Mouse (Mus musculus): ENCODE results near the gene Phlpp1.
"Not testable (repeated sequence)": the region's sequence is repeated elsewhere in the genome, so short reads cannot be mapped to it uniquely, and the experiment has no call there.

The Phlpp1 gene

GRCm38 (mm10) chr1:106244245-106244644, 72.7 kb downstream of the Phlpp1 start:
- DNase-seq (ENCODE audit: low spot score) = no peak

DNA sequence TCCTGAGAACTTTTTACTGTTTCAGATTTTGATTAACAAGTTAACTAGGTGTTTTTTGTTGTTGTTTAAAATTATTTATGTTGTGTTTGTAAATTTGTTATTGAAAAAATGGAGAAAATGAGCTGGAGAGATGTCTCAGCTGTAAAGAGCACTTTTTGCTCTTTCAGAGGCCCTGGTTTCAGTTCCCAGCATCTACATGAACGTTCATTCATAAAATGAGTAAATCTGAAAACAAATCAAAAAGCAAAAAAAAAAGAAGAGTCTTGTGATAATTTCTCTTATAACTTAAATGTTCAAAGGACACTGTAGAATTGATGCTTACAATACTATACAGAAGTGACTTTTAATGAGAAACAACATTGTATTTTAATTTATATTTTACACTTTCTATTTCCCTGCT, 82.5 kb downstream of the Phlpp1 start:
- DNase-seq (ENCODE audit: low spot score) = no peak

DNA sequence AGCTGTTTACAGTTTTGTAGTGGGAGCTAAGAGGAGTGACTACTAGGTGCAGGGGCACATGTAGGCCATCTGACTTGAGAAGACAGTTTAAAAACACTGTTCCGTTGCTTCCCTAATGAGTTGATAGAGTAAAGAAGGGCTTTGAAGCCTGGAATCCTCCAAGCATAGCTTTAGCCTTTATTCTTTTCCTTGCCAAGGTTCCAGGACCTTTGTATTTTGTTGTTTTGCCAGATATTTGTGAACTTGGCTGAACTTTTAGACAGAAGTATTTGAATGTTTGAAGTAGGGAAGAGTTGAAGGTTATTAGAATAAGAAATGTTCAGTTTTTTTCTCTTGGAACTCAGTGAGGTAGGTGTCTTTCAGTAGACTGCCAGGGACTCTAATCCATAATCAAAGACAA, 85.6 kb downstream of the Phlpp1 start:
- no peak for DNase-seq (ENCODE audit: low spot score)

DNA sequence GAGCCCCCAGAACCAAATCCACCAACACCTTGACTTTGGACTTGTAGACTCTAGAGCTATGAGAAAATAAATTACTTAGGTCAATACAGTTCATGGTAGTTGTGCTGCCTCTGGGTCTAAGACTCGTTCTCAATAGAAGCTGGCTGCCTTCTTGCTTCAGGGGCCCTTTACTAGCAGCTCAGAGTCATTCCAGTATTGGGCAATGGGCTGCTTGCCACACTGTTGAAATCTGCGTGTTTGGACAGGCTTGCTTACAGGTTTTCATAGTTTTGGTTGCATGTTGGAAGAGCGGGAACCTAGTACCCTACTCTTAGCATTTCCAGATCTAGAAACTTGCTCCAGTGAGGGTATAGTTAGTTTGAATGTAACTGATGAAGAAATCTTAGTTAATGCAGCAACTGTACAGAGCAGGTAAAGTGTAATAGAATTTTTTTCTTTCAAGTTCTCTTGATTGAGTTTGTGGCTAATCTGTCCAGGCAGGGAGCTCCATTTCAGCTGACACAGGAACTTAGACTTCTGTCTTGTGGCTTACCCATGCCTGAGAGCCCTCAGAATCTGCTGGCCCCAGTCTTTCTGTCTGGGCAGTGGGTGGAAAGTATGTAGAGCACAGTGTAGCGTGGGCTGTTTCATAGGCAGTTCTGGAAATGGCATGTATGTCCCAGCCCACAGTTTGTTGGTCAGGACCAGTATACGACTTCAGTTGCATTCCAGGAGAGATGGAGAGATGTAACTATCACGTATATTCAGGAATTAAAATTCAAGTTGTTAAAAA, 96.7 kb downstream of the Phlpp1 start:
- DNase-seq (ENCODE audit: low spot score) = no peak

DNA sequence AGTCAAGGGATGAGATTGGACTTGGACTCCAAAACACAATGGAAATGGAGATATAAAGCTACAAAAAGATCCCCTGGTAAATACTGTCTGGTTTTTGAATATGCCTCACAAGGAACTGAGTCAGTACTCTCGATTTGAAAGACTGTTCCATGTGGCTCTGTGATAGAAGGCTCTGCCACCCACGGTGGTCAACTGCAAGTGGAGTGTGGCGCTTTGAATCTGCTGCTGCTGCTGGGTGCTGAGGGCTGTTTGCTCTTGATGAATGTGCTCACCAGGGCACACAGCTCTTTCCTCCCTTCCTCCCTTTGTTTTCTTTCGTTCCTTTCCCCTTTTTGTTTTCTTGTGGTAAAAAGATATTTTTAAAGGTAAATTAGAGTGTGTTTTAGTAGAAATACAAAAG, 97.8 kb downstream of the Phlpp1 start:
- DNase-seq (ENCODE audit: low spot score) = no peak

GRCm38 (mm10) chr1:106272916-106273315, 101.4 kb downstream of the Phlpp1 start:
- no peak for DNase-seq (ENCODE audit: low spot score)

DNA sequence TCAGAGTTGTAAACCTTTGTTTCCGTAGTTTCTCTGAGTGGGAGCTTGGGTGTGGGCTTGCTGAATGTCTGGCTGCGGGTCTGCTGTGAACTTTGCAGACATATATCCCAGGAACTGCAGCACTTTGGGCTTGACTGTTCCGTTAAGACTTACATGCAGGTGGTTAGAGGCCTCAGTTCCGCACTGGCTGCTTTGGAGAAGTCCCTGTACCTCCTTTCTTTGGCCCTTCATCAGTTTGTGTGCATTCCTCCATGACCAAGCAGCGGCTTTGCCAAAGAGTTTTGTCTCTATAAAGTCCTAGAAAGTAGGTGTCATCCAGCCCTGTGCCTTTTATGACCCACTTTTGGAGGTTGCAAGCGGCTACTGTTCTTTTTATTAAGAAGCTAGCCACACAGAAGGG, 102.2 kb downstream of the Phlpp1 start:
- no peak for DNase-seq (ENCODE audit: low spot score)

DNA sequence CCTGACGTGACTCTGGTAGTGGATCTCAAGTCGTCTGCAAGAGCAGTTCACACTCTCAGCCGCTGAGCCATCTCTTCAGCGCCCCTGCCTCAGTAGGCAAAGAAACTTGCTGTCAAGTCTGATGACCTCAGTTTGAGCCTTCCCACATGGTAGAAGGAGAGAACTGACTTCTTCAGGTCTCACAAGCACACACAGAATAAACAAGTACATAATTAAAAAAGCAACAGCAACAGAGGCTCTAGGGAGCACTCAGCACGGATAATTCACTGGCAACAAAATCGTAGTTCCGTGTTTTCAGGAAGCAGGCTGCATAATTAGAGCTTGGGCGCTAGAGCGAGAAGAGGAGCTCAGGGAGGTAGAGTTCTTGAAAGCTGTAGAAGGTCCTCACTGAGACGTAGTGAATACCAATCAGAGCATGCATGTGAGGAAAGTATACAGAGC, 103.0 kb downstream of the Phlpp1 start:
- DNase-seq (ENCODE audit: low spot score) = no peak

GRCm38 (mm10) chr1:106275142-106275541, 103.6 kb downstream of the Phlpp1 start:
- DNase-seq (ENCODE audit: low spot score) = no peak

DNA sequence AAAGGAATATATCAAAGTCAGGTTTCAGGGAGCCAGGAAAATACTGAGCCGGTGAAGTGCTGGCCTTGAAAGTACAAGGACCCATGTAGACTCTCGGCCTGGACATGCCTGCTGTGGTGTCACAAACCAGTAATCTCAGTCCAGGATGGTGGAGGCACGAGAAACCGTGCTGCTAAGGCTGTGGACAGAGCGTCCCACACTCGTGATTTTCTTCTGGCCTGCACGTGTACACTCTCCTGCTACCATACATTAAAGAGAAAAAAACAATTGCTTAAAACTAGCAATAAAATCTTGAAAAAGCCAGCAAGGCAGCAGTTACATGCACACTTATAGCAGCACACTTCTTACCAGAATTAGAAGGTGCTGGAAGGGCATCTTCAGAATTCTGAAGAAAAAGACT, 104.2 kb downstream of the Phlpp1 start:
- no peak for DNase-seq (ENCODE audit: low spot score)

- no peak for DNase-seq (ENCODE audit: low spot score)
These were observed 105.3 kb downstream of the Phlpp1 start for GRCm38 (mm10) chr1:106276824-106277223.

- DNase-seq (ENCODE audit: low spot score) = peak; percentile 16
These were observed 105.7 kb downstream of the Phlpp1 start for GRCm38 (mm10) chr1:106277286-106277685.

DNA sequence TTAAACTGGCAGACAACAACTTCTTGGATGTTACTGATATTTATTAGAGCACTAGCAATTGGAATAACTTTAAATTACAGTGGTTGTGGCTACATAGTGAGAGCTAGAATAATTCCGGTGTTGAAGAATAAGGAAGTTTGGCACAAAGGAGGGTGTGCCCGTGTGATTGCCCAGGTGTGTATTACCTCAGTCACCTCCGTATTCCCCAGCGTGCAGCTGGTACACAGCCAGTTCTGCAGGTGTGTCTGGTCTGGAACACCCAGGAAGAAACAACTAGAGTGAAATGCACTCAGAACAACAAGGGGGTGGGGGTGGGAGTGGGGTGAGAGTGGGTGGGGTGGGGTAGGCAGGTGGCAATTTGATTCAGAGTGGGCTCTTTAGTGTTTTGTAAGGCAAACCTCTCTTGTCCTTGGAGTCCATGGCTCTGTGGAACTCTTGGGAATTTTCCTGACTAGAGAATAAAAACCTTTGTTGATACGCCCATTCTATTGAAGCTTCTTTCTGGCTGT, 107.1 kb downstream of the Phlpp1 start:
- no peak for DNase-seq (ENCODE audit: low spot score)

GRCm38 (mm10) chr1:106279404-106280123, 108.0 kb downstream of the Phlpp1 start:
- DNase-seq (ENCODE audit: low spot score) = no peak

- DNase-seq (ENCODE audit: low spot score) = no peak
These were observed 108.8 kb downstream of the Phlpp1 start for GRCm38 (mm10) chr1:106280171-106280913.

- no peak for DNase-seq (ENCODE audit: low spot score)
These were observed 115.3 kb downstream of the Phlpp1 start for GRCm38 (mm10) chr1:106286815-106287214.

- DNase-seq (ENCODE audit: low spot score) = no peak
These were observed 117.5 kb downstream of the Phlpp1 start for GRCm38 (mm10) chr1:106289065-106289464.

- DNase-seq (ENCODE audit: low spot score) = no peak
These were observed 118.0 kb downstream of the Phlpp1 start for GRCm38 (mm10) chr1:106289580-106289979.

- no peak for DNase-seq (ENCODE audit: low spot score)
These were observed 138.0 kb downstream of the Phlpp1 start for GRCm38 (mm10) chr1:106309394-106310039.

- DNase-seq (ENCODE audit: low spot score) = no peak
These were observed 138.7 kb downstream of the Phlpp1 start for GRCm38 (mm10) chr1:106310285-106310684.

DNA sequence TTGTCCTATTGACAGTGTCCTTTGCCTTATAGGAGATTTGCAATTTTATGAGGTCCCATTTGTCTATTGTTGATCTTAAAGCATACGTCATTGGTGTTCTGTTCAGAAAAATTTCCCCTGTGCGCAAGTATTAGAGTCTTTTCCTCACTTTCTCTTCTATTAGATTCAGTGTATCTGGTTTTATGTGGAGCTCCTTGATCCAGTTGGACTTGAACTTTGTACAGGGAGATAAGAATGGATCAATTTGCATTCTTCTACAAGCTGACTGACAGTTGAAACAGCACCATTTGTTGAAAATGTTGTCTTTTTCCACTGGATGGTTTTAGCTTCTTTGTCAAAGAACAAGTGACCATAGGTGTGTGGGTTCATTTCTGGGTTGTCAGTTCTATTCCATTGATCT, 140.3 kb downstream of the Phlpp1 start:
- not testable (repeated sequence) for DNase-seq (ENCODE audit: low spot score)

- DNase-seq (ENCODE audit: low spot score) = no peak
These were observed 142.9 kb downstream of the Phlpp1 start for GRCm38 (mm10) chr1:106314476-106314875.

Measured in embryo, embryonic 10 days (tissue).